Mouse (Mus musculus) embryo, embryonic 11 days (tissue): ENCODE data around the gene Nsun2.

Source experiments
- DNase-seq: peaks from one replicate; pipeline ENCODE4 v3.0.0-alpha.2; 2015

Nsun2 gene

GRCm38 (mm10) chr13:69640126-69640525, 106.6 kb downstream of the Nsun2 start:
- no peak for DNase-seq

GRCm38 (mm10) chr13:69640541-69640940, 107.0 kb downstream of the Nsun2 start:
- no peak for DNase-seq

GRCm38 (mm10) chr13:69641017-69641416, 107.5 kb downstream of the Nsun2 start:
- DNase-seq, result no peak

GRCm38 (mm10) chr13:69642656-69643216, 109.2 kb downstream of the Nsun2 start:
- no peak for DNase-seq

GRCm38 (mm10) chr13:69643937-69644336, 110.4 kb downstream of the Nsun2 start:
- no peak for DNase-seq

GRCm38 (mm10) chr13:69644427-69645166, 111.1 kb downstream of the Nsun2 start:
- no peak for DNase-seq

GRCm38 (mm10) chr13:69645694-69646423, 112.3 kb downstream of the Nsun2 start:
- no peak for DNase-seq

GRCm38 (mm10) chr13:69646481-69646880, 112.9 kb downstream of the Nsun2 start:
- DNase-seq, result no peak

GRCm38 (mm10) chr13:69654508-69654907, 121.0 kb downstream of the Nsun2 start:
- no peak for DNase-seq

GRCm38 (mm10) chr13:69672121-69672520, 138.6 kb downstream of the Nsun2 start:
- DNase-seq, result no peak

GRCm38 (mm10) chr13:69672565-69672964, 139.0 kb downstream of the Nsun2 start:
- no peak for DNase-seq

GRCm38 (mm10) chr13:69673197-69673920, 139.8 kb downstream of the Nsun2 start:
- no peak for DNase-seq

- peak; percentile 10 for DNase-seq
Observed at GRCm38 (mm10) chr13:69673921-69674618, 140.5 kb downstream of the Nsun2 start.
